Mouse (Mus musculus) MEL (cell line): ENCODE measurements around the gene Tcte1. TPM values are rescaled to one million over a fixed set of nuclear protein-coding genes. Genes with fewer than 3 reads are reported as not detected.

Experiments used
- DNase-seq: peaks from one replicate; pipeline ENCODE4 v3.0.0; 2011; ENCODE audit warnings: low read depth, low spot score
- H3K27ac ChIP-seq: 2 replicates; pipeline ENCODE4 v1.5.1; 2012; ENCODE audit warnings: low read depth, mild to moderate bottlenecking, control low read depth, low read length, moderate library complexity; ENCODE audit not compliant: control insufficient read depth
- H3K27me3 ChIP-seq, 2 experiments: fragments of 150-350 bp in 1 of 2; sonication (generic) in 1 of 2; 2 replicates each; pipeline ENCODE4 v1.6.1; 2012; ENCODE audit warnings: low read length in 2 of 2, mild to moderate bottlenecking in 2 of 2, improper control_type of control experiment in 1 of 2, moderate library complexity in 1 of 2; ENCODE audit not compliant: insufficient read depth in 2 of 2, control insufficient read depth in 1 of 2
- H3K36me3 ChIP-seq, 2 experiments: 2 replicates each; pipeline ENCODE4 v1.6.1; 2012 to 2014; ENCODE audit warnings: low read length in 2 of 2, improper control_type of control experiment in 1 of 2, inconsistent platforms in 1 of 2, mild to moderate bottlenecking in 1 of 2; ENCODE audit not compliant: insufficient read depth in 2 of 2, control insufficient read depth in 1 of 2
- H3K4me1 ChIP-seq, 2 experiments: fragments of 150-350 bp in 1 of 2; sonication (generic) in 1 of 2; 2 replicates each; pipeline ENCODE4 v1.6.1; 2012; ENCODE audit warnings: low read length in 2 of 2, improper control_type of control experiment in 1 of 2, mild to moderate bottlenecking in 1 of 2; ENCODE audit not compliant: insufficient read depth in 2 of 2, control insufficient read depth in 1 of 2
- H3K4me3 ChIP-seq, 2 experiments: fragments of 150-350 bp in 1 of 2; sonication (generic) in 1 of 2; 2 replicates each; pipeline ENCODE4 v1.5.1; 2012; ENCODE audit warnings: low read depth in 2 of 2, low read length in 2 of 2, mild to moderate bottlenecking in 2 of 2, moderate library complexity in 2 of 2, control low read depth in 1 of 2, improper control_type of control experiment in 1 of 2; ENCODE audit not compliant: control insufficient read depth in 1 of 2, insufficient read depth in 1 of 2
- H3K79me2 ChIP-seq: 2 replicates; pipeline ENCODE4 v1.6.1; 2012; ENCODE audit warnings: mild to moderate bottlenecking, low read length, moderate library complexity; ENCODE audit not compliant: control insufficient read depth, poor library complexity, insufficient read depth
- H3K9ac ChIP-seq: 2 replicates; pipeline ENCODE4 v1.6.1; 2012; ENCODE audit warnings: low read depth, mild to moderate bottlenecking, control low read depth, low read length, moderate library complexity; ENCODE audit not compliant: control insufficient read depth, poor library complexity, severe bottlenecking
- H3K9me3 ChIP-seq: fragments of 150-350 bp; sonication (generic); replicated peaks from 2 replicates; pipeline ENCODE4 v1.6.1; 2012; ENCODE audit warnings: mild to moderate bottlenecking, low read length, improper control_type of control experiment, moderate library complexity; ENCODE audit not compliant: insufficient read depth
- BHLHE40 ChIP-seq: IDR thresholded peaks from 2 replicates; pipeline ENCODE4 v1.6.1; 2012; ENCODE audit warnings: low read depth, mild to moderate bottlenecking, inconsistent platforms, low read length, improper control_type of control experiment, borderline replicate concordance
- CHD1 ChIP-seq: IDR thresholded peaks from 2 replicates; pipeline ENCODE4 v1.6.1; 2012; ENCODE audit warnings: low read depth, mild to moderate bottlenecking, inconsistent platforms, low read length, improper control_type of control experiment
- CHD2 ChIP-seq: IDR thresholded peaks from 2 replicates; pipeline ENCODE4 v1.6.1; 2011; ENCODE audit warnings: low read length, improper control_type of control experiment
- CTCF ChIP-seq, 3 experiments: IDR thresholded peaks in 2 of 3; conservative IDR thresholded peaks in 1 of 3; 2 replicates each; pipeline ENCODE4 v1.5.1; 2011 to 2012; ENCODE audit warnings: low read length in 3 of 3, low read depth in 2 of 3, mild to moderate bottlenecking in 2 of 3, improper control_type of control experiment in 1 of 3, inconsistent platforms in 1 of 3, mixed read lengths in 1 of 3, moderate library complexity in 1 of 3; ENCODE audit not compliant: control insufficient read depth in 1 of 3, insufficient read depth in 1 of 3, poor library complexity in 1 of 3, severe bottlenecking in 1 of 3
- ELF1 ChIP-seq: IDR thresholded peaks from 2 replicates; pipeline ENCODE4 v1.6.1; 2014; ENCODE audit warnings: low read depth, mild to moderate bottlenecking, inconsistent platforms, low read length, improper control_type of control experiment, moderate library complexity
- EP300 ChIP-seq, 2 experiments: IDR thresholded peaks; 2 replicates each; pipeline ENCODE4 v1.6.1; 2011; ENCODE audit warnings: improper control_type of control experiment in 2 of 2, low read length in 2 of 2, low read depth in 1 of 2, mild to moderate bottlenecking in 1 of 2
- GATA1 ChIP-seq: IDR thresholded peaks from 2 replicates; pipeline ENCODE4 v1.6.1; 2011; ENCODE audit warnings: low read depth, low read length, improper control_type of control experiment
- HCFC1 ChIP-seq: IDR thresholded peaks from 2 replicates; pipeline ENCODE4 v1.6.1; 2012; ENCODE audit warnings: low read depth, mild to moderate bottlenecking, inconsistent platforms, low read length, improper control_type of control experiment, moderate library complexity
- JUND ChIP-seq: IDR thresholded peaks from 2 replicates; pipeline ENCODE4 v1.6.1; 2011; ENCODE audit warnings: low read depth, mild to moderate bottlenecking, improper control_type of control experiment, low read length
- KAT2A ChIP-seq: conservative IDR thresholded peaks from 2 replicates; pipeline ENCODE4 v1.6.1; 2012; ENCODE audit warnings: low read depth, low read length, improper control_type of control experiment, inconsistent platforms
- MAX ChIP-seq: IDR thresholded peaks from 2 replicates; pipeline ENCODE4 v1.6.1; 2011; ENCODE audit warnings: low read length, improper control_type of control experiment
- MAZ ChIP-seq: IDR thresholded peaks from 2 replicates; pipeline ENCODE4 v1.6.1; 2012; ENCODE audit warnings: low read depth, mild to moderate bottlenecking, inconsistent platforms, low read length, improper control_type of control experiment
- MEF2A ChIP-seq: IDR thresholded peaks from 2 replicates; pipeline ENCODE4 v1.6.1; 2014; ENCODE audit warnings: low read depth, mild to moderate bottlenecking, inconsistent platforms, low read length, improper control_type of control experiment; ENCODE audit not compliant: poor library complexity, insufficient replicate concordance, severe bottlenecking; ENCODE audit errors: extremely low read depth
- MYB ChIP-seq: IDR thresholded peaks from 2 replicates; pipeline ENCODE4 v1.6.1; 2011; ENCODE audit warnings: mild to moderate bottlenecking, low read depth, low read length, improper control_type of control experiment
- NELFE ChIP-seq: IDR thresholded peaks from 2 replicates; pipeline ENCODE4 v1.6.1; 2011; ENCODE audit warnings: low read depth, low read length, improper control_type of control experiment
- POLR2A ChIP-seq, 2 experiments: IDR thresholded peaks; 2 replicates each; pipeline ENCODE4 v1.6.1; 2011 to 2012; ENCODE audit warnings: low read length in 2 of 2, mild to moderate bottlenecking in 2 of 2, control low read depth in 1 of 2, improper control_type of control experiment in 1 of 2, low read depth in 1 of 2, moderate library complexity in 1 of 2; ENCODE audit not compliant: control insufficient read depth in 1 of 2, insufficient read depth in 1 of 2, poor library complexity in 1 of 2
- POLR2AphosphoS5 ChIP-seq: IDR thresholded peaks from 2 replicates; pipeline ENCODE4 v1.6.1; 2012; ENCODE audit warnings: low read depth, borderline replicate concordance, mild to moderate bottlenecking, inconsistent platforms, low read length, moderate library complexity, mixed read lengths
- RCOR1 ChIP-seq: IDR thresholded peaks from 2 replicates; pipeline ENCODE4 v1.6.1; 2012; ENCODE audit warnings: low read depth, mild to moderate bottlenecking, inconsistent platforms, low read length, improper control_type of control experiment
- SIN3A ChIP-seq: IDR thresholded peaks from 2 replicates; pipeline ENCODE4 v1.6.1; 2012; ENCODE audit warnings: low read length, improper control_type of control experiment, inconsistent platforms
- SMC3 ChIP-seq: IDR thresholded peaks from 2 replicates; pipeline ENCODE4 v1.6.1; 2011; ENCODE audit warnings: low read depth, low read length, improper control_type of control experiment
- ZKSCAN1 ChIP-seq: IDR thresholded peaks from 2 replicates; pipeline ENCODE4 v1.6.1; 2012; ENCODE audit warnings: low read depth, mild to moderate bottlenecking, inconsistent platforms, low read length, improper control_type of control experiment, moderate library complexity
- ZMIZ1 ChIP-seq: IDR thresholded peaks from 2 replicates; pipeline ENCODE4 v1.6.1; 2012; ENCODE audit warnings: low read depth, mild to moderate bottlenecking, inconsistent platforms, low read length, improper control_type of control experiment, moderate library complexity
- ZNF384 ChIP-seq: IDR thresholded peaks from 2 replicates; pipeline ENCODE4 v1.6.1; 2012; ENCODE audit warnings: low read depth, mild to moderate bottlenecking, inconsistent platforms, low read length, improper control_type of control experiment
- polyA plus RNA-seq, 2 experiments: library from polyadenylated mRNA; stranded (reverse) in 1 of 2; unstranded in 1 of 2; fragments of >175 nt in 1 of 2; fragments of >200 nt in 1 of 2; gene quantifications; 2 replicates each; pipeline versions ENCODE4 v1.2.1 to v1.2.4; 2012; ENCODE audit warnings: low replicate concordance in 2 of 2, low read depth in 1 of 2; ENCODE audit not compliant: insufficient read length in 2 of 2, insufficient read depth in 1 of 2, missing spikeins in 1 of 2
- total RNA-seq: library from RNA; depleted of rRNA; stranded (reverse); fragments of 300-350 nt; gene quantifications from 2 replicates; pipeline ENCODE4 v1.2.3, GENCODE M21; 2012

Tcte1 gene
- total and polyA plus RNA-seq, 3 experiments: not detected

DNA sequence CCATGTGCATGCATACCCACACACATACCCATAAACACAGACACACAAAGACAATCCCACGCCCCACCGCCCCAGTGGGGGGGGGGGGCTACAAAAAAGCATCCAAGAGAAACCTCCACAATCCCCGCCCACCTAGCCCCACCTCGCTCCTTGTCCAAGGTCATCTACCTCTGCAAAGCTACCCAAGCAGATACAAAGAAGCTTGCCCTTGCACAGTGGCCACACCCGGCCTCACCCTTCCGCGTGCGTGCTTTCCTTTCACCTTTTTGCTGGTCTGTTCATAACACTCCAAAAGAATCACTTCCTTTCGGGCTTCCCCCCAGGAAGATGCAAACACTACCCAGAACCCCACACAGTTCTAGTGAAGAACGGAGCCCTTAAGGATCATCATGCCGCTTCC is 27.8 kb upstream of the Tcte1 start:
- Histone ChIP-seq H3K9ac (no peak overlapping the region), H3K27ac (no peak overlapping the region), H3K4me3 (no peak overlapping the region), H3K36me3 (no peaks in the 10 kb centered on the region)
- DNase-seq: no peak
- TF ChIP-seq SIN3A: no peak
- no peak for TF ChIP-seq JUND
- no peak for TF ChIP-seq HCFC1
- TF ChIP-seq, all 39 proteins: peak for 0
- Histone ChIP-seq H3K4me1 (no peaks in the 10 kb centered on the region), H3K9me3 (no peaks in the 10 kb centered on the region), H3K27me3 (peaks cover 12 to 17% of the 10 kb centered on the region in 2 experiments), H3K79me2 (no peaks in the 10 kb centered on the region)

DNA sequence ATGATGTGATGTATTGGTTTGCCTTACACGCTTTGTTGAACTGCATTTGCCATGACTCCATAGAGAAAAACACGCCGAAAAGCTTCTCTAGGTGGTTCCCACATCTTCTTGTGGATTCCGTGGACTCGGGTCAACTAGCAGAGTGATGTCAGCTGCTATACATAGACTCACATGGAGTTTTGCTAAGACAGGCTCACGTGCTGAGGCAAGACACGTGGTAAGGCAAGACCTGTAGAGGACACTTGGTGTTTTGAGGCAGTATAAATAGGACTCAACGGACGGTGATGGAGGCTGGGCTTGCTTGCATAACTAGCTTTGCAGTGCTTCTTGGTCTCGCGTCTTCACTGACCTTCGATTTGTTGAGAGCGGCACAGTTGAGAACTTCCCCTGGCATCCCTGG is 24.8 kb upstream of the Tcte1 start:
- H3K79me2 ChIP-seq: no peaks in the 10 kb centered on the region
- no peak overlapping the region for H3K27ac ChIP-seq
- H3K9ac ChIP-seq: no peak overlapping the region
- no peaks in the 10 kb centered on the region for H3K9me3 ChIP-seq
- H3K27me3 ChIP-seq: peaks cover 4 to 7% of the 10 kb centered on the region in 2 experiments
- no peaks in the 10 kb centered on the region; a peak in 1 of 4 replicates for H3K36me3 ChIP-seq
- no peak overlapping the region for H3K4me3 ChIP-seq
- TF ChIP-seq NELFE (no peak), RCOR1 (no peak), MYB (no peak), ELF1 (no peak), EP300 (IDR thresholded peaks at IDR 0.05; ENCODE audit: low read depth in 1 of 2, low read length in 2 of 2) (no peak), BHLHE40 (no peak), ZNF384 (no peak), ZKSCAN1 (no peak), HCFC1 (no peak), MEF2A (no peak), GATA1 (no peak), MAX (no peak)
- DNase-seq: no peak
- H3K4me1 ChIP-seq: peaks cover 0 to 7% of the 10 kb centered on the region in 2 experiments; a peak in 3 of 4 replicates

DNA sequence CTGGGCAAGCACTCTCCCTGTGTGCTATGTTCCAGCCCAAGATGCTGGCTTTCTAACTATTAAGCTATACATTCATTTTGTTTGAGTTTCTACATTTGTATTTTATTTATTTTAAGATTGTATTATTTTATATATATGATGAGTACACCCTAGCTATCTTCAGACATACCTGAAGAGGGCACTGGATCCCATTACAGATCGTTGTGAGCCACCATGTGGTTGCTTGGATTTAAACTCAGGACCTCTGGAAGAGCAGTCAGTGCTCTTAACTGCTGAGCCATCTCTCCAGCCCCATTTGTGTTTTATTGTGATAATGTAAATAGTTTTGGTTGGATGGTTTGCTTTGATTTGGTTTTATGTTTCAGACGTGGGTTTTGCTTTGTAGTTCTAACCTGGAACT is 23.7 kb upstream of the Tcte1 start:
- Histone ChIP-seq H3K79me2 (no peaks in the 10 kb centered on the region), H3K27me3 (peaks cover 0 to 5% of the 10 kb centered on the region in 2 experiments; a peak in 3 of 4 replicates), H3K9ac (no peak overlapping the region), H3K36me3 (peaks cover 0 to 5% of the 10 kb centered on the region in 2 experiments; a peak in 2 of 4 replicates), H3K9me3 (no peaks in the 10 kb centered on the region), H3K27ac (no peak overlapping the region), H3K4me3 (no peak overlapping the region), H3K4me1 (peaks cover 7 to 18% of the 10 kb centered on the region in 2 experiments)
- no peak for DNase-seq
- no peak for TF ChIP-seq ZKSCAN1
- TF ChIP-seq CHD2: no peak
- no peak for TF ChIP-seq KAT2A
- TF ChIP-seq CHD1: no peak
- no peak for TF ChIP-seq POLR2AphosphoS5
- no peak for TF ChIP-seq ZNF384
- no peak for TF ChIP-seq RCOR1
- peak; percentile 15; the same call in 1 of the 2 replicates for TF ChIP-seq SMC3
- TF ChIP-seq ZMIZ1: no peak
- TF ChIP-seq EP300 (IDR thresholded peaks at IDR 0.05; ENCODE audit: low read depth in 1 of 2, low read length in 2 of 2): no peak
- peak in 1 of 3 experiments; percentile 37; a peak in 2 of 6 replicates for TF ChIP-seq CTCF (IDR thresholded peaks at IDR 0.05 in 2 of 3, conservative IDR thresholded peaks at IDR 0.05 in 1 of 3; ENCODE audit: control insufficient read depth in 1 of 3, insufficient read depth in 1 of 3, low read depth in 2 of 3, low read length in 3 of 3, poor library complexity in 1 of 3, severe bottlenecking in 1 of 3)
- TF ChIP-seq POLR2A (IDR thresholded peaks at IDR 0.05; ENCODE audit: control insufficient read depth in 1 of 2, insufficient read depth in 1 of 2, low read depth in 1 of 2, low read length in 2 of 2, poor library complexity in 1 of 2): no peak
- TF ChIP-seq HCFC1: no peak
- TF ChIP-seq MAZ: no peak
